Mouse (Mus musculus): ENCODE data around the gene Gm42742. TPM values are rescaled to one million over a fixed set of nuclear protein-coding genes. Genes with fewer than 3 reads are reported as not detected.

Gm42742 gene
- total RNA-seq (2023): 10 to 100 TPM; 29.0 to 34.8 TPM

GRCm38 (mm10) chr7:127020901-127021562 is at the start of gene Gm42742, which contains the start of gene Prrt2:
Gm42742 (minus strand) TSS chr7:127021097.
Prrt2 (minus strand) TSS chr7:127021211.

DNA sequence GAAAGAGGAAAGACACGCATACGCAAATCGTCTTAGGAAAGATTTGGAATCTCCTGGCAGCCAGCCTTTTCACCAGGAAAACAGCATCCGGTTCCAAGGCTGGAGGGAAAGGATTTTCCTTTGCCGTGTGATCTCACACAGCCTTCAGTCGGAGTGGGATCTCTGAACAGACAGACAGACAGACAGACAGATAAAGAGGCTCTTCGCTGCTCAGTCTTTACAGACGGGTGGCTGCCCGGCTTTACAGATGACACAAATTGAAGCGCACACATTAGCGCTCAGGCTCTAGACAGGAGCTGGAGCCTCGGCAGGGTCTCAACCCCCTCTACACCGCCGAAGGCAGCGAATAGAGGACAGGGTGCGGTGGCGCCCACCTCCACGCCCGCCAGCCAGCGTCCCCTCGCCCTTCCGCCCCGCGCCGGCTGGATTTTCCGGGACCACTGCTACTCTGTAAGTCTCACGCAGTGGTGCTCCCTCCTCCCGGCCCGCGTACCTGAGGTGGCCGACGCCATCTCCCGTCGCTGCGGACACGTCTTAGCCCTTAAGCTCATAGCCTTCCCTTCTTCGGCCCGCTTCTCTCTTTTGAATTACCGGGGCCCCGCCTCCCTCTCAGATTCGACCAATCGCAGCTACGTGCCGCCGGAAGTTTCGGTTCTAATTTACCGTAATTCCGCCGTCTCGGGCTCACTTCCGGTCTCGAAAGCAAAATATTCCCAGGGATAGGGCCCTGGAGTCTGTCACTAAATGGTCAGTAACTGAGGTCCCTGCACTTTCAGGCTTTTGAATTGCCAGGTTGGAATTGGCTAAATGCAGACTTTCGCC is 21.2 kb upstream of the Gm42742 start, which contains the start of gene Kif22:
Gene Kif22 (minus strand): TSS at position 621 of the 822 bp plus-strand sequence.

DNA sequence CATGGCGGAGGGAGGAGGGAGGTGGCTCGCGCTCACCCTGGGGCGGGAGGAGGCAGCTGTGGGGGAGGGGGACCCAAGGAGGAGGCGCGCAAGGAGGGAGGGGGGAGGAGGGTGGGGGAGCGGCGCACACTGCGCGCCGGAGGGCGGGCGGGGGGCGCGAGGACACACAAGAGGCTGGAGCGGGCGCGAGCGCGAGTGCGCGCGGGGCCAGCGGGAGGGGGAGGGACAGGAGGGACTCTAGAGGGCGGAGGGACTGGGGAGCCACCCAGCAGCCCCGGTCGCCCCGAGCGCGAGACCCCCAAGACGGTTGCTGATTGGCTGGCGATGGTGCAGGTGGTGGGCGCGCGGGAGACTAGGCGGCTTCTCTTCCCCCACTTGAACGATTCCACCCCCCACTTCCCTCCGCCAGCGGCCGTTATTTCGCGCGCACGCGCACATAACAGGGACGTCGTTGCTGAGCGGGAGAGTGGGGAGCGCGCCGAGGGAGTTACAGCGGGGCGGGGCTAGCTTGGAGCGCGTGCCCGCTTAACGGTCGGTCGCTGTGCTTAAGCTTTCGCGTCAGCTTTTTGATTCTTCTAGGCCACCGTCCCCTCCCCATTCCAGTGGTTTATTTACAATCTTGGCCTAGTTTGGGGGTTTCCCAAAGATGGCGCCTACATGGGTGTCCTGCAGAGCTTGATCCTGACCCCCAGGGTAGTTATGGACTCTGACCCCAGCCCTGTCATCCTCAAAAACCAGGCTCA is 6.3 kb upstream of the Gm42742 start, which contains the start of gene Maz:
Gene Maz (minus strand): TSS at position 54 of the 743 bp plus-strand sequence.

DNA sequence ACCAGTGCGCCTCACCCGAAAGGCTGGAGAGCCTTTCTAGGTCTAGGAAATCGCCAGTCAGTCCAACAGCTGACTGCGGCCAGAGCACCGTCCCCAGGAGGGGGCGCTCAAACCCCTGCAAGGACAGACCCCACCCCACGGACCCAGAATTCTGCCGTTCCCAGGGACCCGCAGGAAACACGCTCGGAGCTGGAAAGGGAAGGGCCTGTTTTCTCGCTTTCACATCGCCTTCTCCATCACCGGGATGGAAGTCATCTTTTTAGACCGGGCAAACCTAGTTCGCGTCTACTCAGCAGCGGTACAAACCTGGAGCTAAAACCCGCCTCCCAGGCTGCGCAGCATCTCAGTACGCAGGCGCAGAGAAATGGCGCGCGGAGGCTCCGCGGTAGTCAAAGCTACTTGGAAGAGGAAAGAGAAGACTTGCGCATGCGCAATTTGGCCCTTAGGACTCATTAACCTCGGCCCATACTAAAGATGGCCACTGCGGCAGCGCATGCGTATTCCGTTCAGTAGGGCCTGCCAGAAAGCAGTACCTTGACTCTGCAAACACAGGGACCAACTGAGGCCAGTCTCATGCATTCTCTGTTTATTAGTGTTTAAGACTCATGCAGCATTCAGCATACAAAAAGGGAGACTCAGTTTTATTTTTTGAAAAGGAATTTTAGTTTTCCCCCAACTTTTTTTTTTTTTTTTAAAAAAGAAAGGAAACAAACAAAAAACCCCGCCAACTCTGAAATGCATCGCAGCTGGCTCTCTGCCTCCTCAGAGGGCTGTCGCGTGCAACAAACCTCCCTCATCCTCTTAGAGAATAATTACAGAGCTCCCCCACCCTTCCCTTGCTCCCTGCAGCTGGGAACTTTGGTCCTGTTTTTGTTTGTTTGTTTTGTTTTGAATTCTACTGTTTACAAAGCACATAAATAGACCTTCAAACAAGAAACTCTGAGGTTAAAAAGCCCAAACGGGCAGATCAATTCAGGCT is 3.6 kb downstream of the Gm42742 start, which contains the start of gene Pagr1a:
Gene Pagr1a (minus strand): TSS at position 382 of the 979 bp plus-strand sequence.

GRCm38 (mm10) chr7:127016481-127016485 is 4.6 kb downstream of the Gm42742 start, which contains the start of gene Pagr1b:
Pagr1b (minus strand) TSS chr7:127016484.

DNA sequence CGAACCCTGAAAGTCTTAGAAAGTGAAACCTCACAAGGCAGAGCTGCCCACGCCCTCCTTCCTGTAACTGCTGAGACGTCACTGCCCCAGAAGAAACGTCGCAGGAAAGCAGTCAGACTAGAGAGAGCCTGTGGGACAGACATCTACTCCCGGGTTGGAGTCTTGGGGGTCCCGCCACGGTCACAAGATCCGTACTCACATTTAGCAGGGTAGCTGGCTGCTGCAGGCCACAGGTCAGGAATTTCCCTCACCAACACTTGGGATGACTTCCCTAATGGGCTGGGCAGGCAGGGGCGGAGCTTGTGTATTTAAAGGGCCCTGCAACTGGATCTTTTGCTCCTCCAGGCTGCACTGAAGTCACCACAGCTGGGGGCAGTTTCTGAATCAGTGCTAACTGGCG is 6.6 kb downstream of the Gm42742 start, which contains the start of gene Mvp:
Gene Mvp (minus strand): TSS at position 302 of the 400 bp plus-strand sequence.

DNA sequence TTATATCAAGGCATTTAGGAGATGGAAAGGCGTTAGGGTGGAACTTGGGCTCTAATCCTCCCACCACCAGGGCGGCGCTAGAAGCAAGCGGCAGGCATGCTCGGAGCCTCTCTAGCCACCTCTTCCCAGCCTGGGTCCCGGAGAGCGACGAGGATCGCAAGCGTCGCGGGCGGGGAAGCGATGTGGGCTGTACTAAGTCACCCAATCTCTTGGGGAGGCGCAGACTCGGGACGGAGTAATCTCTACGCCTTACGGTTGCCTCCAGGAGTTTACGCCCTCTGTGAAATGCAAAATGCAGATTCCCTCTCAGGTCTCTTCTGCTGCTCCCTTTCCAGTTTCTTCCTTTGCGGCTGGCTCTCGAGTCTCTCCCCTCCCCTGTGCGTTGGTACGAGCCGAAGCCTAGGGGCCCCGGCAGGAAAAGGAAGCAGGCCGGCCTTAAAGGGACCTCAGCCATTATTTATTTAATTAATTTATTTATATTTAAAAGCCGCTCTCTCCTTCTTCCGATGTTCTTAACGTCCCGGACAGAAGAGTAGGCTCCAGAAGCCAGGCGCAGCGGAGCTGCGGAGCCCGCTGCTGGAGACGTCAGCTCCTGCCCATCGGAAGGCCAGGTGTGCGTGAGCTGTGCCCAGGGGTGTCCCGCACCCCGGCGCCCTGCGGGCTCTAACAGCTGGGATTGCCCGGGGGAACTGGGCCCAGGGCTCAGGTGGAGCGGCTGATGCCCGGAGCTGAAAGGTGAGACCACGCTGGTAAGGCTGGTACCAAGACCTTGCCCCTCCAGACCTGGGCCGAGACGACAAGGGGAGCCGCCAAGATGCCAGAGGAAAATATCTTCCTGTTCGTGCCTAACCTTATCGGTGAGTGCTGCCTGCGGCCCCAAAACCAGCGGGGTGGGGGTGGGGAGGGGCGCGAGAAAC is 44.7 kb downstream of the Gm42742 start, which contains the start of gene Cdiptos:
Gene Cdiptos (minus strand): TSS at position 149 of the 917 bp plus-strand sequence.

DNA sequence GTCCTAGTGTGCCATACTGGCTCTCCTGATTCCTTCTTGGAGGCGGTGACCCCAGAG is 45.2 kb downstream of the Gm42742 start, which contains the start of gene Cdipt:
Gene Cdipt (plus strand): TSS at position 22 of the 57 bp plus-strand sequence.

Other genes with a start within 250 kb of the Gm42742 start
- 100 to 1,000 TPM; 256 to 258 TPM for gene Ypel3, start 244.1 kb downstream of the Gm42742 start, total RNA-seq (2023)
- gene Tbx6, start 239.6 kb downstream of the Gm42742 start, total RNA-seq (2023): 1 to 10 TPM; 6.9 to 8.2 TPM
- gene Ppp4c, start 228.6 kb downstream of the Gm42742 start, total RNA-seq (2023): 100 to 1,000 TPM; 218 to 242 TPM
- gene Fam57b, start 223.4 kb downstream of the Gm42742 start, total RNA-seq (2023): not detected
- not detected for gene 4930451I11Rik, start 189.5 kb downstream of the Gm42742 start, total RNA-seq (2023)
- not detected for gene Doc2a, start 173.7 kb downstream of the Gm42742 start, total RNA-seq (2023)
- 10 to 100 TPM in 1 of 2 experiments, 1 to 10 TPM in 1; 5.0 to 14.0 TPM for gene Hirip3, start 159.1 kb downstream of the Gm42742 start, total RNA-seq (2023)
- gene Ino80e, start 158.7 kb downstream of the Gm42742 start, total RNA-seq (2023): 10 to 100 TPM; 52.2 to 66.3 TPM
- 10 to 100 TPM; 71.6 to 71.9 TPM for gene Taok2, start 136.4 kb downstream of the Gm42742 start, total RNA-seq (2023)
- 10 to 100 TPM; 63.5 to 71.0 TPM for gene Tmem219, start 98.2 kb downstream of the Gm42742 start, total RNA-seq (2023)
- gene Kctd13, start 92.2 kb downstream of the Gm42742 start, total RNA-seq (2023): 10 to 100 TPM; 31.5 to 32.7 TPM
- not detected for gene Asphd1, start 71.5 kb downstream of the Gm42742 start, total RNA-seq (2023)
- 1 to 10 TPM; 2.2 to 4.1 TPM for gene Sez6l2, start 70.5 kb downstream of the Gm42742 start, total RNA-seq (2023)
- gene Cdipt, start 45.2 kb downstream of the Gm42742 start, total RNA-seq (2023): 10 to 100 TPM; 84.1 to 92.1 TPM
- gene Cdiptos, start 45.0 kb downstream of the Gm42742 start, total RNA-seq (2023): 1 to 10 TPM; 3.5 to 3.7 TPM
- gene Mvp, start 6.5 kb downstream of the Gm42742 start, total RNA-seq (2023): 100 to 1,000 TPM; 116 to 123 TPM
- gene Pagr1b, start 4.6 kb downstream of the Gm42742 start, total RNA-seq (2023): 1 to 10 TPM in 1 of 2 experiments, not detected in 1; 9.0 TPM
- 10 to 100 TPM in 1 of 2 experiments, 1 to 10 TPM in 1; 2.2 to 14.5 TPM for gene Pagr1a, start 3.7 kb downstream of the Gm42742 start, total RNA-seq (2023)
- gene Prrt2, start 114 bp upstream of the Gm42742 start, total RNA-seq (2023): 1 to 10 TPM; 1.3 TPM
- gene Maz, start 5.9 kb upstream of the Gm42742 start, total RNA-seq (2023): 100 to 1,000 TPM; 166 to 172 TPM
- 1 to 10 TPM; 1.7 to 2.3 TPM for gene Kif22, start 21.4 kb upstream of the Gm42742 start, total RNA-seq (2023)
- under 1 TPM in 1 of 2 experiments, not detected in 1; 0.85 TPM for gene Zg16, start 66.2 kb upstream of the Gm42742 start, total RNA-seq (2023)
- 10 to 100 TPM; 64.8 to 66.9 TPM for gene AI467606, start 70.3 kb upstream of the Gm42742 start, total RNA-seq (2023)
- 10 to 100 TPM; 10.5 to 12.1 TPM for gene Qprt, start 101.1 kb upstream of the Gm42742 start, total RNA-seq (2023)
- gene Spn, start 116.7 kb upstream of the Gm42742 start, total RNA-seq (2023): 100 to 1,000 TPM; 289 to 346 TPM
- 10 to 100 TPM; 52.2 to 60.9 TPM for gene Cd2bp2, start 175.0 kb upstream of the Gm42742 start, total RNA-seq (2023)
- 100 to 1,000 TPM in 1 of 2 experiments, 10 to 100 TPM in 1; 94.8 to 106 TPM for gene Tbc1d10b, start 187.4 kb upstream of the Gm42742 start, total RNA-seq (2023)
- not detected for gene Mylpf, start 187.8 kb upstream of the Gm42742 start, total RNA-seq (2023)
- gene Zfp553, start 212.0 kb upstream of the Gm42742 start, total RNA-seq (2023): 1 to 10 TPM; 4.5 TPM
- 1 to 10 TPM; 5.4 to 5.5 TPM for gene Sept1, start 212.0 kb upstream of the Gm42742 start, total RNA-seq (2023)
- gene Zfp771, start 223.2 kb upstream of the Gm42742 start, total RNA-seq (2023): 1 to 10 TPM; 7.0 to 8.8 TPM
- 10 to 100 TPM; 15.2 to 17.6 TPM for gene Dctpp1, start 239.6 kb upstream of the Gm42742 start, total RNA-seq (2023)